Mouse (Mus musculus) stomach, postnatal 0 days (tissue): ENCODE measurements at regions not wholly inside any gene's neighbourhood (a gene's known extent, or its start where the extent isn't known, plus 50 kb on each side); places are given as distances from the start of the nearest gene placed in this dataset.

Source experiments
- CTCF ChIP-seq: IDR thresholded peaks from 2 replicates; pipeline ENCODE4 v1.5.1; 2016; ENCODE audit warnings: antibody characterized with exemption, low read depth, mild to moderate bottlenecking, moderate library complexity
- EP300 ChIP-seq: optimal IDR thresholded peaks from 2 replicates; pipeline ENCODE3; 2016; ENCODE audit warnings: antibody characterized with exemption

- TF ChIP-seq CTCF (peak; percentile 30; the same call in 1 of the 2 replicates), EP300 (no peak)
Measured at GRCm38 (mm10) chr8:40152451-40152850, 522.4 kb upstream of the Adam24 start.
